Mouse (Mus musculus) Patski (cell line): ENCODE measurements around the gene Gm2381. TPM values are rescaled to one million over a fixed set of nuclear protein-coding genes. Genes with fewer than 3 reads are reported as not detected.
"Not testable (repeated sequence)": the region's sequence is repeated elsewhere in the genome, so short reads cannot be mapped to it uniquely, and the experiment has no call there.

Experiments used
- ATAC-seq: fragments of 100-300 bp; one replicate; pipeline ENCODE4 v1.8.0; 2021
- CTCF ChIA-PET: fragments of 350-600 bp; sonication (Branson Sonifier 250); formaldehyde crosslinking; loops from one replicate; lab custom pipeline; 2022; ENCODE audit warnings: inconsistent platforms; lab: Charles Lee
- POLR2A ChIA-PET: fragments of 350-600 bp; sonication (Branson Sonifier 250); formaldehyde crosslinking; loops from one replicate; lab custom pipeline; 2022; ENCODE audit warnings: antibody characterized with exemption, inconsistent platforms; lab: Charles Lee
- DNase-seq: peaks from one replicate; pipeline ENCODE4 v3.0.0-alpha.2; 2011; ENCODE audit warnings: low read depth, low spot score
- H3K27me3 ChIP-seq: fragments of 371-371 bp; one replicate; pipeline ENCODE4 v1.5.1; 2021
- CTCF ChIP-seq: fragments of 100-300 bp; IDR thresholded peaks from one replicate; pipeline ENCODE4 v1.5.1; 2021
- in situ Hi-C: fragments of 300-500 bp; cut with MboI; formaldehyde crosslinking; loops from 3 replicates; pipeline ENCODE4 v1.11.1; 2018; ENCODE audit warnings: low pct_unique_long_range_greater_than_20kb, mixed read lengths
- polyA plus RNA-seq: library from polyadenylated mRNA; unstranded; gene quantifications from one replicate; pipeline ENCODE4 v1.2.3, GENCODE M21; 2021

Gene Gm2381
- polyA plus RNA-seq: 0.08 TPM

GRCm38 (mm10) chr7:42866801-42867458 lies at the start of gene Gm2381:
Gene Gm2381, minus strand, starts transcription at chr7:42867234.
- H3K27me3 ChIP-seq, in situ Hi-C loops, CTCF ChIA-PET, POLR2A ChIA-PET, DNase-seq, ATAC-seq: not testable (repeated sequence)

- in situ Hi-C loops, CTCF ChIA-PET, ATAC-seq, H3K27me3 ChIP-seq, DNase-seq, POLR2A ChIA-PET: not testable (repeated sequence)
Observed at GRCm38 (mm10) chr7:42898067-42898466, 31.0 kb upstream of the Gm2381 start.

- no peak for TF ChIP-seq CTCF
- ChIA-PET CTCF (no interaction called here), POLR2A (no interaction called here)
- in situ Hi-C loops: no loop called here
- H3K27me3 ChIP-seq: no peaks in the 10 kb centered on the region
- DNase-seq (no peak), ATAC-seq (no peak)
Observed at GRCm38 (mm10) chr7:42878090-42878489, 11.1 kb upstream of the Gm2381 start.

- ATAC-seq, DNase-seq, CTCF ChIA-PET, H3K27me3 ChIP-seq, POLR2A ChIA-PET, in situ Hi-C loops: not testable (repeated sequence)
Observed at GRCm38 (mm10) chr7:42838366-42838765, 28.7 kb downstream of the Gm2381 start.

GRCm38 (mm10) chr7:42832221-42832620 lies 34.8 kb downstream of the Gm2381 start:
- TF ChIP-seq CTCF: no peak
- no peak for ATAC-seq
- in situ Hi-C loops: no loop called here
- ChIA-PET POLR2A (no interaction called here), CTCF (no interaction called here)
- no peaks in the 10 kb centered on the region for H3K27me3 ChIP-seq
- DNase-seq: no peak

- in situ Hi-C loops, DNase-seq, H3K27me3 ChIP-seq, POLR2A ChIA-PET, CTCF ChIA-PET, ATAC-seq: not testable (repeated sequence)
Observed at GRCm38 (mm10) chr7:42793425-42793824, 73.6 kb downstream of the Gm2381 start, which contains the start of gene Vmn2r62. Gene Vmn2r62, minus strand, starts transcription at chr7:42793525.

Other genes starting within 250 kb of the Gm2381 start
- gene Zfp976, start 224.6 kb downstream of the Gm2381 start, polyA plus RNA-seq: 2.0 TPM
- gene Zfp975, start 174.5 kb downstream of the Gm2381 start, polyA plus RNA-seq: 2.7 TPM
- not detected for gene Gm17067, start 140.2 kb downstream of the Gm2381 start, polyA plus RNA-seq
- gene Vmn2r62, start 73.7 kb downstream of the Gm2381 start, polyA plus RNA-seq: 0.05 TPM
- gene Vmn2r63, start 66.6 kb upstream of the Gm2381 start, polyA plus RNA-seq: 0.01 TPM
- gene Gm9268, start 151.5 kb upstream of the Gm2381 start, polyA plus RNA-seq: not detected
- not detected for gene Zfp936, start 247.0 kb upstream of the Gm2381 start, polyA plus RNA-seq